Mouse (Mus musculus): ENCODE measurements at regions not wholly inside any gene's neighbourhood (a gene's known extent, or its start where the extent isn't known, plus 50 kb on each side); places are given as distances from the start of the nearest gene placed in this dataset.
A peak's percentile ranks its signal among the peaks of the same experiment; 100 is the strongest.

- Histone ChIP-seq H3K27me3 (ENCODE audit: control insufficient read depth, insufficient read depth, insufficient read length) (no peaks in the 10 kb centered on the region), H3ac (ENCODE audit: control insufficient read depth, insufficient read length, low read depth) (no peak overlapping the region), H3K79me2 (ENCODE audit: control insufficient read depth, insufficient read depth) (no peaks in the 10 kb centered on the region), H3K79me3 (ENCODE audit: low read depth) (no peaks in the 10 kb centered on the region), H3K36me3 (ENCODE audit: control insufficient read depth, insufficient read depth) (no peaks in the 10 kb centered on the region), H3K4me3 (ENCODE audit: insufficient read depth, poor library complexity, severe bottlenecking) (no peak overlapping the region)
- TF ChIP-seq MAX (IDR thresholded peaks at IDR 0.05) (no peak), CEBPB (IDR thresholded peaks at IDR 0.05; ENCODE audit: low read depth) (no peak), USF1 (IDR thresholded peaks at IDR 0.05; ENCODE audit: low read depth) (no peak), MYOD1 (IDR thresholded peaks at IDR 0.05; ENCODE audit: control insufficient read depth, insufficient read length, low read depth) (no peak), CTCF (IDR thresholded peaks at IDR 0.05; ENCODE audit: control insufficient read depth, insufficient read depth, insufficient read length) (no peak), FOSL1 (IDR thresholded peaks at IDR 0.05; ENCODE audit: insufficient read depth, low read length, poor library complexity, severe bottlenecking) (no peak), MYOG (IDR thresholded peaks at IDR 0.05; ENCODE audit: control insufficient read depth, extremely low read depth, insufficient read length) (no peak)
Measured at GRCm38 (mm10) chr10:84072866-84073483, 350.3 kb downstream of the 1500009L16Rik start.

GRCm38 (mm10) chr10:84075581-84075980 is 352.9 kb downstream of the 1500009L16Rik start:
- no peak overlapping the region for H3ac ChIP-seq (ENCODE audit: control insufficient read depth, insufficient read length, low read depth)

GRCm38 (mm10) chr10:84080236-84080635 is 357.6 kb downstream of the 1500009L16Rik start:
- Histone ChIP-seq H3K4me3 (ENCODE audit: insufficient read depth, poor library complexity, severe bottlenecking) (no peak overlapping the region), H3K79me3 (ENCODE audit: low read depth) (no peaks in the 10 kb centered on the region), H3K36me3 (ENCODE audit: control insufficient read depth, insufficient read depth) (no peaks in the 10 kb centered on the region), H3ac (ENCODE audit: control insufficient read depth, insufficient read length, low read depth) (no peak overlapping the region), H3K79me2 (ENCODE audit: control insufficient read depth, insufficient read depth) (no peaks in the 10 kb centered on the region), H3K27me3 (ENCODE audit: control insufficient read depth, insufficient read depth, insufficient read length) (no peaks in the 10 kb centered on the region)
- TF ChIP-seq CEBPB (IDR thresholded peaks at IDR 0.05; ENCODE audit: low read depth) (no peak), CTCF (IDR thresholded peaks at IDR 0.05; ENCODE audit: control insufficient read depth, insufficient read depth, insufficient read length) (no peak), FOSL1 (IDR thresholded peaks at IDR 0.05; ENCODE audit: insufficient read depth, low read length, poor library complexity, severe bottlenecking) (no peak), USF1 (IDR thresholded peaks at IDR 0.05; ENCODE audit: low read depth) (no peak), MYOG (IDR thresholded peaks at IDR 0.05; ENCODE audit: control insufficient read depth, extremely low read depth, insufficient read length) (no peak), MYOD1 (IDR thresholded peaks at IDR 0.05; ENCODE audit: control insufficient read depth, insufficient read length, low read depth) (no peak), MAX (IDR thresholded peaks at IDR 0.05) (no peak)

More at GRCm38 (mm10) chr10:84075581-84075980, 352.9 kb downstream of the 1500009L16Rik start:
- Histone ChIP-seq H3K79me2 (ENCODE audit: control insufficient read depth, insufficient read depth) (no peaks in the 10 kb centered on the region), H3K27me3 (ENCODE audit: control insufficient read depth, insufficient read depth, insufficient read length) (no peaks in the 10 kb centered on the region), H3K36me3 (ENCODE audit: control insufficient read depth, insufficient read depth) (no peaks in the 10 kb centered on the region), H3K79me3 (ENCODE audit: low read depth) (no peaks in the 10 kb centered on the region), H3K4me3 (ENCODE audit: insufficient read depth, poor library complexity, severe bottlenecking) (no peak overlapping the region)
- TF ChIP-seq MYOD1 (IDR thresholded peaks at IDR 0.05; ENCODE audit: control insufficient read depth, insufficient read length, low read depth) (no peak), FOSL1 (IDR thresholded peaks at IDR 0.05; ENCODE audit: insufficient read depth, low read length, poor library complexity, severe bottlenecking) (no peak)

DNA sequence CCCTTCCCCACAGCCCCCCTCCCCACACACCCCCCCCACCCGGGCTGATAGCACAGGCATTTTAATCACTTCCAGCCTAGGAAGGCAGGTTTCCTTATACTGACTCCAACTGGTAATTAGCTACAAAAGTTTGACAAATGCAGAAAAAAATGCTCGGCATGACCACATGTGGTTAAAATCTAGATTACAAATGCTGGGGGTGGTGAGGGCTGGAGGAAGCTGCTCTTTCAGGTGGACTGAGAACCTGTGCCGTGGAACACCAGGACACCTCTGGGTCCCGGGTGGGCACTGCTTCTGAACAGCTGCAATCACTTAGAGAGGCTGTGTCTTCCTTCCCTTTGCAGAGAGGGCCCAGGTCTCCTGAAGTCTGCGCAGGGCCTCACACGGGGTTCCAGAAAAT is 358.7 kb downstream of the Nuak1 start:
- Histone ChIP-seq H3K79me2 (ENCODE audit: control insufficient read depth, insufficient read depth) (no peaks in the 10 kb centered on the region), H3K36me3 (ENCODE audit: control insufficient read depth, insufficient read depth) (no peaks in the 10 kb centered on the region), H3K4me3 (ENCODE audit: insufficient read depth, poor library complexity, severe bottlenecking) (no peak overlapping the region), H3K79me3 (ENCODE audit: low read depth) (no peaks in the 10 kb centered on the region), H3K27me3 (ENCODE audit: control insufficient read depth, insufficient read depth, insufficient read length) (no peaks in the 10 kb centered on the region), H3ac (ENCODE audit: control insufficient read depth, insufficient read length, low read depth) (no peak overlapping the region)
- TF ChIP-seq MYOD1 (IDR thresholded peaks at IDR 0.05; ENCODE audit: control insufficient read depth, insufficient read length, low read depth) (peak; percentile 6), CTCF (IDR thresholded peaks at IDR 0.05; ENCODE audit: control insufficient read depth, insufficient read depth, insufficient read length) (no peak)

DNA sequence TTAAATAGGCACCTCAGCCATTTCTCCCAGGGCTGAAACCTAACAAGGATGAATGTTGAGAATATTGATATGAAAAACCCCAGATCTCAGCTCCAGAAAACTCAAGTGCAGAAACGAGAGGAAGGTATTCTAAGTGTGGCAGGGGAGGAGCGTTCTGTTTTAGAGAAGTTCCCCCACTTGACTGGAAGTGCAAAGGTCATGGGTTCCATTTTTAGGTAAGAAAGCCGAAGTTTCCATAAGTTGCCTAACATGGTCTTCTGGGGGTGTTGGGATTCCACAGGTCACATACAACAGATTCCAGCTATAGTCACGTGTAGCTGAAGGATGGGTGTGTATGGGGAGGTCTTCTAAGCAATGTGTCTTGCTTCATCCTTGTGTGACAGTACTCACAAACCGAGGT is 352.9 kb downstream of the Nuak1 start:
- Histone ChIP-seq H3ac (ENCODE audit: control insufficient read depth, insufficient read length, low read depth) (no peak overlapping the region), H3K79me2 (ENCODE audit: control insufficient read depth, insufficient read depth) (no peaks in the 10 kb centered on the region), H3K27me3 (ENCODE audit: control insufficient read depth, insufficient read depth, insufficient read length) (no peaks in the 10 kb centered on the region), H3K4me3 (ENCODE audit: insufficient read depth, poor library complexity, severe bottlenecking) (no peak overlapping the region), H3K36me3 (ENCODE audit: control insufficient read depth, insufficient read depth) (no peaks in the 10 kb centered on the region), H3K79me3 (ENCODE audit: low read depth) (no peaks in the 10 kb centered on the region)
- TF ChIP-seq CEBPB (IDR thresholded peaks at IDR 0.05; ENCODE audit: low read depth), result no peak
- TF ChIP-seq CTCF (IDR thresholded peaks at IDR 0.05; ENCODE audit: control insufficient read depth, insufficient read depth, insufficient read length), result no peak
- no peak for TF ChIP-seq USF1 (IDR thresholded peaks at IDR 0.05; ENCODE audit: low read depth)
- no peak for TF ChIP-seq MAX (IDR thresholded peaks at IDR 0.05)
- no peak for TF ChIP-seq MYOG (IDR thresholded peaks at IDR 0.05; ENCODE audit: control insufficient read depth, extremely low read depth, insufficient read length)
- no peak for TF ChIP-seq MYOD1 (IDR thresholded peaks at IDR 0.05; ENCODE audit: control insufficient read depth, insufficient read length, low read depth)
- TF ChIP-seq FOSL1 (IDR thresholded peaks at IDR 0.05; ENCODE audit: insufficient read depth, low read length, poor library complexity, severe bottlenecking), result no peak

DNA sequence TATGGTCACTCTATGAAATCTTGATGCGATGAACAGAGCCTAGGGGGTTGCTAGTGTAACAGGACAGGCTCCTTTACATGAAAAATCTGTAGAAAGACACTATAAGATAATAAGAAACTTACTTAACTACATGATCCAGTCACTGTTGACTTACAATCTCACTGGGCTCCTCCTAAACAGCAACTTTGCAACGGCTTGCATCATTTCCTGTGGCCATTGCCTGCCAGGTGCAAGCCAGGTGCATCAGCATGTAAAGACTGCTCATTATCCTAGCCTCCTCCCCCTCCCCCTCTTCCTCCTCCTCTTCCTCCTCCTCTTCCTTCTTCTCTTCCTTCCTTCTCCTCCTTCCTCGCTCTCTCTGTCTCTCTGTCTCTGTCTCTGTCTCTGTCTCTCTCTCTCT is 352.5 kb downstream of the Nuak1 start:
- Histone ChIP-seq H3K79me2 (ENCODE audit: control insufficient read depth, insufficient read depth) (no peaks in the 10 kb centered on the region), H3K27me3 (ENCODE audit: control insufficient read depth, insufficient read depth, insufficient read length) (no peaks in the 10 kb centered on the region), H3ac (ENCODE audit: control insufficient read depth, insufficient read length, low read depth) (no peak overlapping the region), H3K79me3 (ENCODE audit: low read depth) (no peaks in the 10 kb centered on the region), H3K36me3 (ENCODE audit: control insufficient read depth, insufficient read depth) (no peaks in the 10 kb centered on the region), H3K4me3 (ENCODE audit: insufficient read depth, poor library complexity, severe bottlenecking) (no peak overlapping the region)
- no peak for TF ChIP-seq MYOG (IDR thresholded peaks at IDR 0.05; ENCODE audit: control insufficient read depth, extremely low read depth, insufficient read length)
- TF ChIP-seq CTCF (IDR thresholded peaks at IDR 0.05; ENCODE audit: control insufficient read depth, insufficient read depth, insufficient read length), result no peak
- TF ChIP-seq MYOD1 (IDR thresholded peaks at IDR 0.05; ENCODE audit: control insufficient read depth, insufficient read length, low read depth), result no peak
- no peak for TF ChIP-seq USF1 (IDR thresholded peaks at IDR 0.05; ENCODE audit: low read depth)
- no peak for TF ChIP-seq CEBPB (IDR thresholded peaks at IDR 0.05; ENCODE audit: low read depth)
- no peak for TF ChIP-seq MAX (IDR thresholded peaks at IDR 0.05)
- TF ChIP-seq FOSL1 (IDR thresholded peaks at IDR 0.05; ENCODE audit: insufficient read depth, low read length, poor library complexity, severe bottlenecking), result no peak
